Mouse (Mus musculus) liver, adult 2 months (tissue): ENCODE measurements at regions not wholly inside any gene's neighbourhood (a gene's known extent, or its start where the extent isn't known, plus 50 kb on each side); places are given as distances from the start of the nearest gene placed in this dataset.
A peak's percentile ranks its signal among the peaks of the same experiment; 100 is the strongest.
"Not testable (repeated sequence)": the region's sequence is repeated elsewhere in the genome, so short reads cannot be mapped to it uniquely, and the experiment has no call there.

ENCODE experiments used
- DNase-seq: peaks from one replicate; pipeline ENCODE4 v3.0.0-alpha.2; 2011; ENCODE audit warnings: low read depth, low spot score; ENCODE audit errors: extremely low read depth
- H3K27ac ChIP-seq: fragments of 200-500 bp; replicated peaks from 2 replicates; pipeline ENCODE4 v1.5.1; 2012; ENCODE audit warnings: low read depth, mild to moderate bottlenecking, control low read depth, inconsistent platforms, low read length; ENCODE audit not compliant: insufficient read depth
- H3K27me3 ChIP-seq: fragments of 200-500 bp; 2 replicates; pipeline ENCODE4 v1.6.1; 2012; ENCODE audit warnings: mild to moderate bottlenecking, moderate library complexity, low read length, inconsistent platforms; ENCODE audit not compliant: control insufficient read depth, insufficient read depth
- H3K36me3 ChIP-seq: fragments of 200-500 bp; 2 replicates; pipeline ENCODE4 v1.6.1; 2012; ENCODE audit warnings: low read length, inconsistent platforms; ENCODE audit not compliant: control insufficient read depth, insufficient read depth
- H3K4me1 ChIP-seq: fragments of 200-500 bp; 2 replicates; pipeline ENCODE4 v1.6.1; 2011; ENCODE audit warnings: low read length; ENCODE audit not compliant: control insufficient read depth, insufficient read depth
- H3K4me3 ChIP-seq: fragments of 200-500 bp; 2 replicates; pipeline ENCODE4 v1.5.1; 2011; ENCODE audit warnings: low read depth, mild to moderate bottlenecking, control low read depth, low read length, moderate library complexity; ENCODE audit not compliant: insufficient read depth
- H3K79me2 ChIP-seq: fragments of 200-500 bp; 2 replicates; pipeline ENCODE4 v1.6.1; 2012; ENCODE audit warnings: inconsistent platforms, mild to moderate bottlenecking, low read length, moderate library complexity; ENCODE audit not compliant: control insufficient read depth, insufficient read depth
- H3K9ac ChIP-seq: fragments of 200-500 bp; 2 replicates; pipeline ENCODE4 v1.6.1; 2012; ENCODE audit warnings: low read depth, mild to moderate bottlenecking, control low read depth, inconsistent platforms, low read length
- CTCF ChIP-seq: fragments of 200-500 bp; IDR thresholded peaks from 2 replicates; pipeline ENCODE4 v1.5.1; 2011; ENCODE audit warnings: low read depth, low read length, control low read depth
- POLR2A ChIP-seq: fragments of 200-500 bp; IDR thresholded peaks from 2 replicates; pipeline ENCODE4 v1.6.1; 2011; ENCODE audit warnings: low read length, control low read depth; ENCODE audit not compliant: insufficient read depth; ENCODE audit errors: extremely low read depth
- WGBS: fragments of 180-500 bp; shearing (Covaris S2); methylation state at CpG from one replicate; pipeline ENCODE4 v1.1.7; 2018; 5-methylcytosine and 5-hydroxymethylcytosine counted together

DNA sequence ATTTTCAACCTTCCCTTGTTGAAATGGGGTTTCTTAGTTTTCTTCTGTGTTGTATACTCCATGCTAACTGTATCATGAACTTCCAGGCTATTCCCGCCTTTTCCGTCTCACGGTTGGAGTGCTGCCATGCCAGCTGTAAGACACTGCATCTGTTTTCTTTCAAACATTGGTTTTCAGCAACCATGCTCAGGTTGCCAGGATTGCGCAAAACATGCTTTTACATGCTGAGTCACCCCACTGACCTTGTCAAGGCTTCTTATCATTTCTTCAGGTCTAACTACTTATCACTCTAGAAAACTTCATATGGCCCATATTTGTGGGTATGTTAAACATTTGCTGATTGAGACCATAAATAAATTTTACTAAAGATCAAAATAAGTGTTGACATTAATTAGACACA is 551.2 kb downstream of the Tlr4 start:
- no peaks in the 10 kb centered on the region for H3K79me2 ChIP-seq
- no peak overlapping the region for H3K27ac ChIP-seq
- H3K4me3 ChIP-seq: no peak overlapping the region
- no peaks in the 10 kb centered on the region for H3K4me1 ChIP-seq
- DNase-seq: peak; percentile 12
- H3K27me3 ChIP-seq: no peaks in the 10 kb centered on the region
- no peak for TF ChIP-seq CTCF
- TF ChIP-seq POLR2A: no peak
- H3K36me3 ChIP-seq: no peaks in the 10 kb centered on the region
- WGBS: 86% methylated on average over 4 of the region's 4 CpGs
- H3K9ac ChIP-seq: no peak overlapping the region

DNA sequence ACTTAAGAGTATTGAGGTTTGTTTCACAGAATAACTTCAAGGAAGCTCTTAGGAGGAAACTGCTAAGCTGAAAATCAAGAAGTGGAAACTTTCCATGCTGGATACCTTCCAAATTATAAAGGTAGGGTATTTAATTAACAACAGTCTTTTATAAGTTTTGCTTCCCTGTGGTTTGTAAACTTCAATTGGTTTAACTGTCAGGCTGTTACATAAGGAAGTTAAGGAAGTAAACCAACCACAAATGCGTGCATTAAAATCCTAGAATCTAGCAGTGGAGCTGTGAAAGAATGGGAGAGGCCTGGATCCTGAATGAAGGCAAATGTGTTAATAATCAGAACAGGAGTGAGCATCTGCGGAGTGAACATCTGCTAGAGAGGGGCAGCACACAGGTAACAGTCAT is 560.5 kb downstream of the Tlr4 start:
- TF ChIP-seq CTCF (no peak), POLR2A (no peak)
- H3K36me3 ChIP-seq: no peaks in the 10 kb centered on the region
- no peaks in the 10 kb centered on the region for H3K27me3 ChIP-seq
- WGBS: 84% methylated on average over 2 of the region's 2 CpGs
- no peak overlapping the region for H3K27ac ChIP-seq
- H3K4me1 ChIP-seq: no peaks in the 10 kb centered on the region
- H3K9ac ChIP-seq: no peak overlapping the region
- DNase-seq: no peak
- H3K4me3 ChIP-seq: no peak overlapping the region
- no peaks in the 10 kb centered on the region for H3K79me2 ChIP-seq

DNA sequence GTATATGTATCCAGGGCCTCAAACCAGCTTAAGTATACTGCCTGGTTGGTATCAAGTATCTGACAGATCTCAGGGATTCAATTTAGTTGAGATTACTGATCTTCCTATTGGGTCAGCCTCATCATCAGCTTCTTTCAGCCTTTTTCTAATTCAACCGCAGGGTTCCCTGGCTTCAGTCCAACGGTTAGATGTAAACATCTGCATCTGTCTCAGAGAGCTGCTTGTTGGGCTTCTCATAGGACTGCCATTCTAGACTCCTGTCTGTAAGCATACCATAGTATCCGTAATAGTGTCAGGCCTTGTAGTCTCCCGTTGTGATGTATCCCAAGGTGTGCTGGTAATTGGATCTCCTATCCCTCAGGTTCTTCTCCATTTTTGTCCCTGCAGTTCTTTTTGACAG is 575.6 kb downstream of the Tlr4 start:
- H3K27ac ChIP-seq: no peak overlapping the region
- no peaks in the 10 kb centered on the region for H3K79me2 ChIP-seq
- WGBS: 86% methylated on average over 4 of the region's 4 CpGs
- no peaks in the 10 kb centered on the region for H3K27me3 ChIP-seq
- no peak overlapping the region for H3K4me3 ChIP-seq
- no peaks in the 10 kb centered on the region for H3K4me1 ChIP-seq
- DNase-seq: no peak
- no peak overlapping the region for H3K9ac ChIP-seq
- no peak for TF ChIP-seq CTCF
- TF ChIP-seq POLR2A: no peak
- no peaks in the 10 kb centered on the region for H3K36me3 ChIP-seq

DNA sequence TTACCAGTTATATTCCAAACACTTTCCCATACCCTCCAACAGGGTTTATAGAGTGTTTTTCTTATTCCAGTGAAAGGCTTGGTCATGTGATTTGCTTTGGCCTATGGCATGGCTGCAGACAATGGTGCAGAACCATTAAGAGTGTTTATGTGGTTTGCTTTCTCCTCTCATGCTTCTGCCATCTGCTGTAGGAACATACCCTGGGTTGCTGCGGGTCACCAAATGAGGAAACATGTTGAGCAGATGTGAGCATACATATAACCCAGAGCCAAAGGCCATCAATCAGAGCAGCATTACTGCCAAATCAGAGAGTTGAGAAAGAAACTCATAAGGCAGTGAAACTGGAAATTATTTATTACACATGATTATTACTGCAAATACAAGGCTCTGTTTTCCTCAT is 596.7 kb downstream of the Tlr4 start:
- Histone ChIP-seq H3K9ac (no peak overlapping the region), H3K79me2 (no peaks in the 10 kb centered on the region), H3K27me3 (no peaks in the 10 kb centered on the region), H3K4me3 (no peak overlapping the region), H3K36me3 (no peaks in the 10 kb centered on the region), H3K4me1 (no peaks in the 10 kb centered on the region), H3K27ac (no peak overlapping the region)
- 78% methylated on average over 1 of the region's 1 CpGs for WGBS
- TF ChIP-seq CTCF: no peak
- no peak for TF ChIP-seq POLR2A
- DNase-seq: no peak

DNA sequence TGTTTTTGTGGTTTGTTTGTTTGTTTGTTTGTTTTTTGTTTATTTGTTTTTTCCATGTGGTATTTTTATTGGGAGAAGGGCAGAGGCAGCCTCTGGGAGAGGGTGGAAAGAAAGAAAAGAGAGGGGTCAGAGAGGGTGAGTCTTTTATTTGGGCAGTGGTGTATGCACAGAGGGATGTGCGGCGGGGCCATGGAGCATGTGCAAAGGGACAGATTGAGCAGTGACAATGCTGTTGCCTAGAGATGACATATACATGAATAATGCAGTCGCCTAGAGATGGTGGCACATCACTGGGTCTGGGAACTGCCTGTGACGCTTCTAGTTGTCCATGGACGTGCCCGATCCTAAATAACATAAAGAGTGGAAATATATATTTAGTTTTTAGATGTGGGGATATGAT is 598.3 kb downstream of the Tlr4 start:
- Histone ChIP-seq H3K27me3 (no peaks in the 10 kb centered on the region), H3K4me3 (no peak overlapping the region), H3K36me3 (no peaks in the 10 kb centered on the region), H3K4me1 (no peaks in the 10 kb centered on the region), H3K79me2 (no peaks in the 10 kb centered on the region), H3K27ac (no peak overlapping the region), H3K9ac (no peak overlapping the region)
- no peak for DNase-seq
- 83% methylated on average over 6 of the region's 6 CpGs for WGBS
- TF ChIP-seq POLR2A (no peak), CTCF (no peak)

DNA sequence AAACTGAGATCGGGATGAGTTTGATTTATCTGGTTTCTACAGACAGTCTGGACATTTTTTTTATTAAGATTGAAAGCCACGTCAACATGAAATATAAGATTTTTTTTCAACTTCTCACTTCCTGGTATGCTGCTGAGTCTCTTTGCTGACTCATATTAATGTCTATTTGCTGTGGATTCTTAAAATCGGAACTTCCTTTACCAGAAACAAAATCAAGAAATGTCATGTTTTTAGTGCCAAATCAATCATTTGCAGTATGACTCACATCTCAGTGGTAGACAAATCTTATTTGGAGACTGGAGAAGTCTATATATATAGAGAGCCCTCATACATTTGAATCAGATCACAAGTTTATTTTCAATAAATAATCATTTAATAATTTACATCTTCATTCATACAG is 620.5 kb downstream of the Tlr4 start:
- Histone ChIP-seq H3K79me2 (no peaks in the 10 kb centered on the region), H3K27me3 (no peaks in the 10 kb centered on the region), H3K27ac (no peak overlapping the region), H3K4me1 (no peaks in the 10 kb centered on the region), H3K4me3 (no peak overlapping the region), H3K9ac (no peak overlapping the region), H3K36me3 (no peaks in the 10 kb centered on the region)
- 76% methylated on average over 3 of the region's 3 CpGs for WGBS
- no peak for DNase-seq
- TF ChIP-seq POLR2A (no peak), CTCF (no peak)

DNA sequence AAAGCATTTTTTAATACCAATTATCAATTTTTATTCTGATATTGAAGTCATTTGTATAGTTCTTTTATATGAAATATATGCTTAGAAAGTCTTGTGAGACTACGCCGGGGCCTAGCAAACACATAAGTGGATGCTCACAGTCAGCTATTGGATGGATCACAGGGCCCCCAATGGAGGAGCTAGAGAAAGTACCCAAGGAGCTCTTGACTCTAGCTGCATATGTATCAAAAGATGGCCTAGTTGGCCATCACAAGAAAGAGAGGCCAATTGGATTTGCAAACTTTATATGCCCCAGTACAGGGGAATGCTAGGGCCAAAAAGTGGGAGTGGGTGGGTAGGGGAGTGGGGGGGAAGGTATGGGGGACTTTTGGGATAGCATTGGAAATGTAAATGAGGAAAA is 632.5 kb downstream of the Tlr4 start:
- not testable (repeated sequence) for DNase-seq, H3K36me3 ChIP-seq, H3K27me3 ChIP-seq, H3K4me1 ChIP-seq, H3K4me3 ChIP-seq, H3K9ac ChIP-seq, H3K27ac ChIP-seq, H3K79me2 ChIP-seq
- WGBS: 90% methylated on average over 2 of the region's 2 CpGs
